ENCODE assay signal across 8 mouse cellular contexts in the genomic region with DNA sequence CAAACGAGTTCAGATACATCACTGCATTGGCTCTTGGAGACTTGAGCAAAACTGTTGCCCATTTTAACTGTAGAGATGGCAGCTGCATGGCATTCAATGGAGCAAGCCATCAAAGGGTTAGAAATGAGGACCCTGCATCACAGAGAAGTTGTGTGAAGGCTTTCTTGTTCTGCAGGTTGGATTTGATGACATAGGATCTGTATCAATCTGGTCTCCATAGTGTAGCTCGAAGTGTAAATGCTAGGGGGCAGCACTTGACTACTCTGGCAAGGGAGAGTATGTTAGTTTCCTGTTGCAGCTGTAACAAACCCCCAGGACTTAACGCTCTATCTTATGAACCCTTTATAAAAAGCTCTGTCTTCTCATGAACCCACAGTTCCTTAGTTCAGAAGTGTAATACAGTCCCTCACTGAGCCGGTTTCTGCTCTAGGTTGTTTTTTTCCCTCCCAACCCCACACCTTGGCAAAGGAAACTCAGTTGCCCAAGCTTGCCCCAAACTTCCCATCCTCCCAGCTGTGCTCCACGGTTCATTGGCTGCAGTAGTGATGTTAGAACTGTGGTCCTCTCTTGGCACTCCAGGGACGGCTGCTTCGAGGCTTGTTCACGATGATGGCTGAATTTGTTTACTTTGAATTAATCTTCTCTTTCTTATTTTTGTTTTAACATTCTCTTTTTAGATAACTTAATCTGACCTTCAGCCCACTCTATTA.
A peak's percentile ranks its signal among the peaks of the same experiment; 100 is the strongest.
DNase-seq lines count a peak whose midpoint lies in the region; ATAC-seq and TF ChIP-seq lines count a peak whose summit lies in the region.

No protein-coding gene starts in this region.

- H3K4me2 ChIP-seq in neural tube, embryonic 11.5 days (ENCODE audit: low read depth): no peak overlapping the region
- no peak overlapping the region for H3K4me2 ChIP-seq in neural tube, embryonic 15.5 days
- H3K4me2 ChIP-seq in liver, embryonic 14.5 days (ENCODE audit: low read depth): no peak overlapping the region

- DNase-seq in adrenal gland, adult (ENCODE audit: inconsistent age in 2 of 2, low spot score in 1 of 2): peak; percentile 33 to 83
- no peak for DNase-seq in adrenal gland, adult 8-10 months
- peak; percentile 20 for DNase-seq in neural tube, embryonic 11.5 days (ENCODE audit: low spot score)
- peak; percentile 17 for DNase-seq in c-Kit-positive CD71-positive TER-119-positive erythroid progenitor cells, embryonic 14.5 days (ENCODE audit: low spot score)
- peak; percentile 52 to 69 for DNase-seq in heart, postnatal 10 days
- no peak for DNase-seq in liver, embryonic 14.5 days (ENCODE audit: low read depth in 3 of 3, low spot score in 3 of 3)
- peak; percentile 53 for DNase-seq in thymus, postnatal 25 days

- no peak for TF ChIP-seq EP300 in liver, embryonic 14.5 days (IDR thresholded peaks at IDR 0.05; ENCODE audit: low read depth)

- H3K4me1 ChIP-seq in neural tube, embryonic 11.5 days (ENCODE audit: control insufficient read depth, insufficient read depth, low read length): no peaks in the 10 kb centered on the region
- H3K4me1 ChIP-seq in neural tube, embryonic 15.5 days: no peaks in the 10 kb centered on the region
- no peaks in the 10 kb centered on the region; a peak in 1 of 4 replicates for H3K4me1 ChIP-seq in liver, embryonic 14.5 days (replicated peaks; ENCODE audit: control insufficient read depth in 2 of 2, insufficient read depth in 2 of 2, low read length in 1 of 2)

- WGBS in neural tube, embryonic 11.5 days: 73% methylated on average over 8 of the region's 8 CpGs
- WGBS in neural tube, embryonic 15.5 days: 66% methylated on average over 8 of the region's 8 CpGs
- WGBS in liver, embryonic 14.5 days (ENCODE audit: insufficient replicate concordance): 65% methylated on average over 8 of the region's 8 CpGs

- H3K27ac ChIP-seq in neural tube, embryonic 11.5 days (ENCODE audit: low read depth, low read length): no peak overlapping the region
- H3K27ac ChIP-seq in neural tube, embryonic 15.5 days (replicated peaks): no peak overlapping the region
- no peak overlapping the region for H3K27ac ChIP-seq in liver, embryonic 14.5 days

- peak; percentile 49 for TF ChIP-seq CTCF in liver, embryonic 14.5 days (IDR thresholded peaks at IDR 0.05; ENCODE audit: low read depth)

- H3K36me3 ChIP-seq in neural tube, embryonic 11.5 days (ENCODE audit: control insufficient read depth, insufficient read depth, low read length): no peaks in the 10 kb centered on the region
- no peaks in the 10 kb centered on the region for H3K36me3 ChIP-seq in neural tube, embryonic 15.5 days
- no peaks in the 10 kb centered on the region for H3K36me3 ChIP-seq in liver, embryonic 14.5 days (replicated peaks; ENCODE audit: control insufficient read depth, insufficient read depth, low read depth)

- no peak overlapping the region for H3K4me3 ChIP-seq in neural tube, embryonic 11.5 days (ENCODE audit: low read depth, low read length)
- H3K4me3 ChIP-seq in neural tube, embryonic 15.5 days (replicated peaks): no peak overlapping the region
- no peak overlapping the region for H3K4me3 ChIP-seq in liver, embryonic 14.5 days (ENCODE audit: insufficient read depth in 1 of 2, low read depth in 2 of 2, low read length in 2 of 2)

- no peak overlapping the region for H3K9ac ChIP-seq in neural tube, embryonic 11.5 days (ENCODE audit: low read length)
- H3K9ac ChIP-seq in neural tube, embryonic 15.5 days (replicated peaks): no peak overlapping the region
- H3K9ac ChIP-seq in liver, embryonic 14.5 days (replicated peaks): no peak overlapping the region

- intact Hi-C loops in heart, postnatal 10 days (cut with DNase I): no loop called here

- no peaks in the 10 kb centered on the region for H3K9me3 ChIP-seq in neural tube, embryonic 11.5 days (ENCODE audit: control insufficient read depth, low read length)
- H3K9me3 ChIP-seq in neural tube, embryonic 15.5 days (replicated peaks): no peaks in the 10 kb centered on the region
- no peaks in the 10 kb centered on the region for H3K9me3 ChIP-seq in liver, embryonic 14.5 days (ENCODE audit: control insufficient read depth, low read length)

- H3K27me3 ChIP-seq in neural tube, embryonic 11.5 days (ENCODE audit: control insufficient read depth, insufficient read depth, low read length): no peaks in the 10 kb centered on the region
- no peaks in the 10 kb centered on the region for H3K27me3 ChIP-seq in neural tube, embryonic 15.5 days (replicated peaks)
- H3K27me3 ChIP-seq in liver, embryonic 14.5 days (ENCODE audit: control insufficient read depth, insufficient read depth, low read length): no peaks in the 10 kb centered on the region

- no peak for ATAC-seq in neural tube, embryonic 11.5 days (ENCODE audit: insufficient read depth, low FRiP score, low TSS enrichment)
- no peak for ATAC-seq in neural tube, embryonic 15.5 days (ENCODE audit: low FRiP score)
- ATAC-seq in liver, embryonic 14.5 days (ENCODE audit: insufficient read depth): no peak

Comparison
In these comparisons a context has a peak if more than half of its experiments do, and no peak if none do; other contexts are left out.
1. DNase-seq: peak in adrenal gland, adult (2 of 2), neural tube, embryonic 11.5 days (single experiment), c-Kit-positive CD71-positive TER-119-positive erythroid progenitor cells, embryonic 14.5 days (single experiment), heart, postnatal 10 days (2 of 2) and thymus, postnatal 25 days (single experiment); none in adrenal gland, adult 8-10 months (single experiment) and liver, embryonic 14.5 days (0 of 3).